Mouse (Mus musculus) kidney, embryonic 15.5 days (tissue): ENCODE results near the gene Aven. TPM values are rescaled to one million over a fixed set of nuclear protein-coding genes. Genes with fewer than 3 reads are reported as not detected.
A peak's percentile ranks its signal among the peaks of the same experiment; 100 is the strongest.

Source experiments
- ATAC-seq: fragments of 200-750 bp; cut with Nextera tagmentation; replicated peaks from 2 replicates; pipeline ENCODE4 v1.8.0; 2017; ENCODE audit warnings: moderate TSS enrichment; ENCODE audit not compliant: low FRiP score
- H3K27ac ChIP-seq: fragments of 300-500 bp; sonication (generic); 2 replicates; pipeline ENCODE4 v1.5.1; 2015; ENCODE audit warnings: mild to moderate bottlenecking, inconsistent platforms
- H3K27me3 ChIP-seq: fragments of 300-500 bp; sonication (generic); 2 replicates; pipeline ENCODE4 v1.6.1; 2015; ENCODE audit warnings: inconsistent platforms
- H3K36me3 ChIP-seq: fragments of 300-500 bp; sonication (generic); 2 replicates; pipeline ENCODE4 v1.6.1; 2015; ENCODE audit warnings: inconsistent platforms
- H3K4me1 ChIP-seq: fragments of 300-500 bp; sonication (generic); 2 replicates; pipeline ENCODE4 v1.6.1; 2015; ENCODE audit warnings: inconsistent platforms
- H3K4me2 ChIP-seq: fragments of 300-500 bp; sonication (generic); 2 replicates; pipeline ENCODE4 v1.6.1; 2015; ENCODE audit warnings: moderate library complexity, mild to moderate bottlenecking, inconsistent platforms
- H3K4me3 ChIP-seq: fragments of 300-500 bp; sonication (generic); replicated peaks from 2 replicates; pipeline ENCODE4 v1.5.1; 2015; ENCODE audit warnings: mild to moderate bottlenecking, inconsistent platforms
- H3K9ac ChIP-seq: fragments of 300-500 bp; sonication (generic); 2 replicates; pipeline ENCODE4 v1.6.1; 2015; ENCODE audit warnings: mild to moderate bottlenecking, inconsistent platforms
- H3K9me3 ChIP-seq: fragments of 300-500 bp; sonication (generic); replicated peaks from 2 replicates; pipeline ENCODE4 v1.6.1; 2016; ENCODE audit warnings: inconsistent platforms
- WGBS: fragments of 180-500 bp; shearing (Covaris S2); methylation state at CpG from one replicate; pipeline ENCODE4 v1.1.7; 2015; ENCODE audit warnings: mixed read lengths; 5-methylcytosine and 5-hydroxymethylcytosine counted together
- polyA plus RNA-seq: library from polyadenylated mRNA; unstranded; fragments of >200 nt; fragmentation: Nextera tagmentation; extraction: Ambion mirVana; gene quantifications from 2 replicates; pipeline ENCODE4 v1.2.1, GENCODE M21; 2015

Gene Aven
- polyA plus RNA-seq, 1 experiment from 2014 or later: 9.3 TPM

DNA sequence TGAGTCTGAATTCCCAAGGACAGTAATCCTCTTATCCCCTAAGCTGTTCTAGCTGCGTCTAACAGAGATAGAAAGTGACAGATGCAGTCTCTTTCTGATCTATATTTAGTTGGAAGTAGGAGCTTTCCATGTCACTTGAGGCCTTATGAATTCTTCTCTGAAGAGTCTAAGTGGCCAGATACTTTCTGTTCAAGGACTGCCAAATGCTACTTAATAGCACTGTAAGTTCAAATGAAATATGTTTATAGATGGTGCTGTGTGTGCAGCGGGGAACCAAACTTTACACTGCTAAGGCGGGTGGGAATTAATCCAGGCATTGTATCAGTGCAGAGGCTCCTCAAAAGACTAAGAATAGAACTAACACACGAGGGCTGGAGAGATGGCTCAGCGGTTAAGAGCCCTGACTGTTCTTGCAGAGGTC, 21.8 kb upstream of the Aven start:
- WGBS: 84% methylated on average over 5 of the region's 5 CpGs
- ATAC-seq: no peak
- H3K9ac ChIP-seq: no peak overlapping the region

DNA sequence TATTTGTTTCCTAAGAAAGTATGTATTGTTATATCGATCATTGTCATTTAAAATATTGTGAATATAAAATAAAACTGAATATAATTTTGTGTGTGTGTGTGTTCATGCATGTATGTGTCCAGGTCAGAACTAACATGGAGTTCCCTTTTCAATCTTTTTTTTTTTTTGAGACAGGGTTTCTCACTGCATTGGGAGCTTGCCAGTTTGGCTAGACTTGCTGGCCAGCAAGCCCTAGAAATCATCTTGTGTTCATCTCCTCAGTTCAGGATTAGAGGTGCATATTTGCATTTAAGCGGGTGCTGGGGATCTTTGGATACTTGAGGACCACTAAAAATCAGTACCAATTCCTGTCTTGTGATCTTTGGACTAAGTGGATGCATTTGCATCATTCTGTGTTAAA, 20.7 kb upstream of the Aven start:
- no peak overlapping the region for H3K27ac ChIP-seq
- peaks cover 33% of the 10 kb centered on the region for H3K36me3 ChIP-seq
- H3K27me3 ChIP-seq: no peaks in the 10 kb centered on the region
- no peak overlapping the region for H3K4me2 ChIP-seq
- H3K4me1 ChIP-seq: no peaks in the 10 kb centered on the region
- no peak overlapping the region for H3K9ac ChIP-seq
- no peaks in the 10 kb centered on the region for H3K9me3 ChIP-seq
- no peak overlapping the region for H3K4me3 ChIP-seq
- 87% methylated on average over 2 of the region's 2 CpGs for WGBS
- ATAC-seq: no peak

More for the DNA sequence above, 21.8 kb upstream of the Aven start:
- Histone ChIP-seq H3K9me3 (no peaks in the 10 kb centered on the region), H3K27me3 (no peaks in the 10 kb centered on the region), H3K4me3 (no peak overlapping the region), H3K4me2 (no peak overlapping the region), H3K36me3 (peaks cover 44% of the 10 kb centered on the region), H3K4me1 (no peaks in the 10 kb centered on the region), H3K27ac (no peak overlapping the region)

DNA sequence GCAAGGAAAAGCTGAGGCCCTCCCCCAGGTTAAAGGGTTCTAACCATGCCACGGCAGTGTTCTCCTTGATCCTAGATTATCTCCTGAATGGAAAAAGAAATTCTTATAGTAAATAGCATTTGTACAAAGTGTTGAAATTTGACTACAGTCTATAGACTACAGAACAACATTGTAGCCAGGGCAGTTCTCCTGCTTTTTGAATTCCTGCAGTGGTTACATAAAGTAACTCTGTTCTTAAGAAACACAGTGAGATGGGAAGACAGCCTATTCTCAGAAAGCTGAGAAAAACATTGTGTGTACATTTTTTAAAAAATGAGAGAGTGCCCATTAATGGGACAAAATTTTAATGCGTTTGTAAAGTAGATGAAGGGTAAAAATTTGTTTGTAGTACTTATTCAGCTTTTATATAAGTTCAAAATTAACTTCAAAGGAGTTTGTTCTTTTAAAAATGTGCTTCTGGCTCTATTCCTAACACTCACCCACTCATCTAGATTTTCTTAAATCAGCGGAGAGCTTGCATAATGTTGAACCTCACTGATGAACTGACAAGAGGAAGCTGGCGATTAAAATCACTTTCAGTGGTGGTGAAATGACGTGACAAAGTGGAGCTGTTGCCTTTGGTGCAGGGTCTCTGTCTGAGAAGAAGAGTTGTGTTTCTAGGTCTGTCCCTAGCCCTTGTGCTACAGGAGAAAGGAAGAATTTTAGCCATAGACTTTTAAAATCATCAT, 17.6 kb upstream of the Aven start:
- no peak for ATAC-seq
- no peak overlapping the region for H3K27ac ChIP-seq

DNA sequence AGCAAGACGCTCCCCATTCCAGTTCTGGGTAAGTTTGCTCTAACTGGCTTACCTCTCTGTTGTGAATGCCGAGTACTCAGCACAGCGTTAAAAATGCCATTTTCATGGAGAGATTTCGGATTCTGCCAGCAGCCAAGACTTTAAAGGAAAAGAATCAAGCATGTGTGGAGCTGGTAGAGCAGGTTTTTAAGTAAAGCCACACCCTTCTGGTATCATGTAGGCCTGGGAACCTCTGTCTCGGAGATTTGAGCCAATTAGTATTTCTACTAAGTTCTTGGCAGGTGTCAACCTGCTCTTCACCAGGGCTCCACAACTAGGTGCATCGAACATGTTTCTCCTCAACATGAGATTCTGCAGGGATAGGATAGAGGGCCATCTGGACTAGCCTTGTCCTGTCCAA, 16.2 kb upstream of the Aven start:
- Histone ChIP-seq H3K4me1 (no peaks in the 10 kb centered on the region), H3K27me3 (no peaks in the 10 kb centered on the region), H3K27ac (no peak overlapping the region), H3K36me3 (no peaks in the 10 kb centered on the region), H3K4me3 (no peak overlapping the region), H3K9me3 (no peaks in the 10 kb centered on the region), H3K9ac (no peak overlapping the region), H3K4me2 (no peak overlapping the region)
- ATAC-seq: no peak
- WGBS: 81% methylated on average over 6 of the region's 6 CpGs

More for the DNA sequence above, 17.6 kb upstream of the Aven start:
- Histone ChIP-seq H3K9ac (no peak overlapping the region), H3K27me3 (no peaks in the 10 kb centered on the region), H3K4me2 (no peak overlapping the region), H3K4me3 (no peak overlapping the region), H3K9me3 (no peaks in the 10 kb centered on the region), H3K36me3 (peaks cover 4% of the 10 kb centered on the region; the same call in 1 of the 2 replicates), H3K4me1 (no peaks in the 10 kb centered on the region)
- WGBS: 75% methylated on average over 5 of the region's 5 CpGs

DNA sequence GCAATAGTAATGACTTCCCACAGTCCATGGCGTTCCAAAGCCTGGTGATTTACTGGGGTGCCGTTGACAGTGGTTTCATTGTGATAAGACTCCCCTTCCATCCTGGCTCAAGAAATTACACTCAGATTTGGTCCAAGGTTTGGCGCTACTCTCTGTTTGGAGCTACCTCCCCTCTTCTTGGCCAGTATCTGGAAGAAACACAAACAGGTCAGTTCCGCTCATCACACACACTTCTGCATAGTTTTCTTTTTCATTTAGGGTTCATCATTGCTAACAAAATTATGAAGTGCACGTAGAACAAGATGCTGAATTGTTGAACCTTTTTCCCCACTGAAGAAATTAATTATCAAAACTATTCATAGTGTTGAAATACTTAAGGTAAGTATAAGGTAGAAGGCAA, 12.1 kb upstream of the Aven start, which contains the start of gene Chrm5:
Gene Chrm5, minus strand, starts transcription at position 101 of the 400 bp plus-strand sequence.
- Histone ChIP-seq H3K27me3 (no peaks in the 10 kb centered on the region), H3K9ac (no peak within 1 kb of the TSS), H3K4me1 (peaks cover 4% of the 10 kb centered on the region; the same call in 1 of the 2 replicates), H3K4me3 (no peak within 1 kb of the TSS), H3K36me3 (no peaks in the 10 kb centered on the region), H3K4me2 (no peak within 1 kb of the TSS), H3K9me3 (no peaks in the 10 kb centered on the region), H3K27ac (no peak within 1 kb of the TSS)
- 84% methylated on average over 5 of the region's 5 CpGs for WGBS
- ATAC-seq: no peak

DNA sequence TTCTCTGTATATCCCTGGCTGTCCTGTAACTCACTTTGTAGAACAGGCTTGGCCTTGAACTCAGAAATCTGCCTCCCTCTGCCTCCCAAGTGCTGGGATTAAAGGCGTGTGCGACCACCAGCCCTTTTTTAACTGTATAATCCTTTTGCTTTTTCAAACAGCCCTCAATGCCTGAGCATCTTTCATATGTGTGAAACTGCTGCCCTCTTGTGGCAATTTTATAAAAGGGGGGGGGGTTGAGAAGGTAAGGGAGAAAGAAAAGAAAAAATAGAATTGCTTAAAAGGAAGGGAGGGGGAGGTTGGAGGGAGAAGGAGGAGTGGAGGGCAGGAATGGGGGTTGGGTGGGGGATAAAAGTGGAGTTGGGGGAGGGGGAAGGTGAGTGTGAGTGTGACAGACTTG, 11.2 kb upstream of the Aven start:
- Histone ChIP-seq H3K9me3 (no peaks in the 10 kb centered on the region), H3K4me3 (no peak overlapping the region), H3K36me3 (no peaks in the 10 kb centered on the region), H3K4me1 (peaks cover 4% of the 10 kb centered on the region; the same call in 1 of the 2 replicates), H3K4me2 (no peak overlapping the region), H3K9ac (no peak overlapping the region), H3K27me3 (no peaks in the 10 kb centered on the region), H3K27ac (peak overlapping the region; percentile 74)
- 2% methylated on average over 2 of the region's 2 CpGs for WGBS
- ATAC-seq: 0 out of 2 replicates have a peak, but pooled peaks have one; percentile 37

DNA sequence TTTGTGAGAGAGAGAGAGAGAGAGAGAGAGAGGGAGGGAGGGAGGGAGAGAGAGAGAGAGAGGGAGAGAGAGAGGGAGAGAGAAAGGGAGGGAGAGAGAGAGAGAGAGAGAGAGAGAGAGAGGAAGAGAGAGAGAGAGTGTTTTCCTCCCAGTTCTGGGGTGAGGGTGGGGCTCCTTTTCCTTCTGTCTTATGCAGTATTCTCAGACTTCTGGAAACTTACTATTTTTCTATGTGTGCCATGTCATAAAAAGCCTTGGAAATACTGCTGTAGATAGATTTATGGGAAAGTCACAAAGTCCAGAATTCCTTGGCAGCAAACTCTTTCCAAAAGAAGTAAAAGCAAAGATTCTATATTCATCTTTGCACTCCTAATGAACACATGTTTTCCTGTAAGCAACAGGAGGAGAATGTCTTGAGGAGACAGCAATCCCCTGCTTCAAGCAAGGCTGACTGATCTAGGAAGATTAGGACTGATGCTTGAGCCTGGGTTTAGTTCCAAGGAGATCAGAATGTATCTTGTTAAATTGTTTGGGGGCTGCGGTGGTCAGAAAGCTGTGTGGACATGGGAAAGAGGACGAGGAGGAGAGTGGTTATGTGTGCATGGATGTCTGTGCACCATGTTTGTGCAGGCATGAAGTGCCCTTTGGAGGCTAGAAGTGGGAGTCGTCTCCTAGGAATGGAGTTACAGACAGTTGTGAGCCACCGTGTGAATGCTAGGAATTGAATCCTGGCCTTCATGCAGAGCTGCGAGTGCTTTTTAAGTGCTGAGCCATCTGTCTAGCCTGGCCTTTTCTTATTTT, 10.0 kb upstream of the Aven start:
- peak overlapping the region; percentile 81 for H3K27ac ChIP-seq
- 51% methylated on average over 5 of the region's 5 CpGs for WGBS
- H3K4me1 ChIP-seq: peaks cover 4% of the 10 kb centered on the region; the same call in 1 of the 2 replicates
- peak; percentile 74 for ATAC-seq
- no peak overlapping the region for H3K4me3 ChIP-seq
- no peaks in the 10 kb centered on the region for H3K36me3 ChIP-seq
- no peak overlapping the region for H3K9ac ChIP-seq
- H3K4me2 ChIP-seq: no peak overlapping the region
- no peaks in the 10 kb centered on the region for H3K9me3 ChIP-seq
- no peaks in the 10 kb centered on the region for H3K27me3 ChIP-seq

DNA sequence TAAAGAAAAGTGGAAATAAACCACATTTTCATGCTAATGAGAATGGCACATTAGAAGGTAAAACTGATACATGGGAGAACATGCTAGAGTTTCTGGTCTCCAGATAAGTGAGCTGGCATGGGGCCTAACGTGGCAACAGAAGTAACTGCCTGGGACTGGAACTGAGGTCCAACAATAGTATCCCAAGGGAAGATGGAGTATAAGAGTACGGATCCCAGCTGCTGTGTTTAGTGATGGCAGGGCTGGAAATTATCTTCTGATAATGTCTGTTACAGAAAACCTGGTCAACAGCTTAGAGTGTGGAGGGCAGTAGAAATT, 9.5 kb upstream of the Aven start:
- peak overlapping the region; percentile 81 for H3K27ac ChIP-seq
- ATAC-seq: no peak
- H3K9me3 ChIP-seq: no peaks in the 10 kb centered on the region
- H3K27me3 ChIP-seq: no peaks in the 10 kb centered on the region
- no peak overlapping the region for H3K9ac ChIP-seq
- H3K4me1 ChIP-seq: peaks cover 4% of the 10 kb centered on the region; the same call in 1 of the 2 replicates
- WGBS: 57% methylated on average over 2 of the region's 2 CpGs
- no peak overlapping the region for H3K4me2 ChIP-seq
- no peak overlapping the region for H3K4me3 ChIP-seq
- no peaks in the 10 kb centered on the region for H3K36me3 ChIP-seq

DNA sequence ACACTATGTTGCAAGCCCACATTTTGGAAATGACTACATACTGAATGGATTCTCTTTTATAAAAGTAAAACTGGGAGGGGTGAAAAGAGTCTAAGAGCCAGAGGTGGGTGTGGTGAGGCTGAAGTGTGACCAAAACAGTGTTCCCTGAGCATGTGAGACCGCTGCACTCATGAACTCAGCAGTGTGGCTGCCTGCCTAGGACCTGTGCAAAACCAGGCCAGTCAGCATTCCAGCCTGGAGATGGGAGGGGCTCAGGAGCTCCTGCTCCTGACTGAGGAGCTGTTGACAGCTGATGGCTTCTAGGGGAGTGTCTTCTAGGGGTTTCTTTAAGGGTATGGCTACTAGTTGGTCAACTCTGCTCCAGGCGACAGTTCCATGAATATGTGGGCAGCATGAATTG, 7.9 kb upstream of the Aven start:
- no peaks in the 10 kb centered on the region for H3K36me3 ChIP-seq
- peaks cover 4% of the 10 kb centered on the region; the same call in 1 of the 2 replicates for H3K4me1 ChIP-seq
- no peak overlapping the region for H3K9ac ChIP-seq
- no peak overlapping the region for H3K4me3 ChIP-seq
- H3K9me3 ChIP-seq: no peaks in the 10 kb centered on the region
- no peak overlapping the region for H3K4me2 ChIP-seq
- 69% methylated on average over 2 of the region's 2 CpGs for WGBS
- H3K27ac ChIP-seq: no peak overlapping the region
- no peaks in the 10 kb centered on the region for H3K27me3 ChIP-seq
- no peak; the same call in 1 of the 2 replicates for ATAC-seq

DNA sequence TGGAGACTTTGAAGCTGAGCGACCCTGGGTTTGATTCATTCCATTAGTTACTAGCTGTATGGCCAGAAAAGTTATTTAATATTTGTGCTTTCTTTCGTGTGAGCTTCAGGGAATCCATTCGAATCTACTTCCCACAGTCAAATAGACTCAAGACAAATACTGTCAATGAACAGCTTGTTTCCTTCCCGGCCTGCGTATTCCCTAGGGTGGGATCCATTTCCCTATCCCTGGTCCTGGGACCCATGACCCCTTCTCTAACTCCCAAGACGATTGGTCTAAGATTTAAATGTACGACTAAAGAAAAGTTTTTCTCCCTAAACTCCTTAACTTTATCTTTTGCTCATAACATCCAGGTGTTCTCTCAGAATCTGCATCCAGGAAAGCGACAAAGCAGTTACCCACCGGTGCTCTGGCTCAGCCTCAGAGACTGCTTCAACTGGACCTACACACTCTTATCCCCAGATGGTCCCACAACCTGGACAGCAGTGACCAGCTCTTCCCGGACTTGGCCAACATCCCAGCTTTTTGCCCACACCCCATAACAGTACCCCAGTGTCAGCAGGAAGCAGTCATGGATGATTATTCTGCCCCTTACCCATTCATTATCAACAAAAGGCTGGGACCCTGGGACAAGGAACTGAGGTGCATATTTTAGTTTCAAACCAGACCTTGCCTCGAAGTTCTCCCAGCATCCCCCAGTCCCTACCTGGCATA, 2.1 kb upstream of the Aven start:
- Histone ChIP-seq H3K4me2 (no peak overlapping the region), H3K27me3 (no peaks in the 10 kb centered on the region), H3K27ac (0 out of 2 replicates have a peak overlapping the region, but pooled peaks have one; percentile 18), H3K9me3 (no peaks in the 10 kb centered on the region), H3K9ac (no peak overlapping the region), H3K36me3 (no peaks in the 10 kb centered on the region), H3K4me3 (no peak overlapping the region), H3K4me1 (peaks cover 11% of the 10 kb centered on the region)
- no peak for ATAC-seq
- WGBS: 55% methylated on average over 11 of the region's 11 CpGs

DNA sequence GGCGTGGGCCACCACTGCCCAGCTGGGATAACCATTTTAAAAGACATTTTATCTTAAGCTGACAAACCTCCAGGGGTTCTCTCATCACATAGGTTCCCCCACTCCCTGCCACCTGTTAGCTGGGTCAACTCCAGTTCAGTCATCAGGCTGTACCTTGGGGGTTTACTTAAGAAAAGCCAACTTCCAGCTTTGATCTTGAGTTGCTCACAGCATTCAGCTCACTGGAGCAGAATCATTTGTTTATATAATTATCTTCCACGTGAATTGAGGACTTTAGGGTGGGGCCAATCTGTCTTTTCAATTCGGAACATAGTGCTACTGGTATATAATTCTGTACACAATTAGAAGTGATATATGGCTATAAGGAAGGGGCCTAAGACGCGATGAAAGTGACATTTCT, 1.1 kb upstream of the Aven start:
- Histone ChIP-seq H3K27ac (peak overlapping the region; percentile 99; the same call in 1 of the 2 replicates), H3K36me3 (no peaks in the 10 kb centered on the region), H3K4me3 (no peak overlapping the region), H3K9me3 (no peaks in the 10 kb centered on the region), H3K9ac (no peak overlapping the region), H3K27me3 (no peaks in the 10 kb centered on the region), H3K4me2 (no peak overlapping the region), H3K4me1 (peaks cover 11% of the 10 kb centered on the region)
- WGBS: 69% methylated on average over 5 of the region's 5 CpGs
- ATAC-seq: no peak

DNA sequence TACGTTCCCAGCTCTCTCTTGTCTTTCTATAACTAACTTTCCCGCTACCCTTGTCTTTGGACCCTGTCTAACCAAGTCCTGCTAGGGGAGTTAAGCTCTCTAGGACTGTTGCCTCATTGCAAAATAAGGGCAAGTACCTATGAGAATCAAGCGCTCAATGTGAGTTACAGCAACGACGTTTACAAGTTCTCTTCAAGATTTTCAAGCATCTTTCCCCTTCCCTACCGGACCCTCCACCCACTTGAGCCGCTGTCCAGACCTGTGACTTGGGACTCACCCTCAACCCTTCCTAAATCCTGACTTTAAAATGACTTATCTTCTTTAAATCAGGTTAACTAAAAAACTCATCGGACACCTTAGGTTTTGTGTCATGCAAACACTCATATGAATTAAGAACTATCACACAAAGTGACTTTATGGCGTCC, 321 bp upstream of the Aven start:
- peaks cover 11% of the 10 kb centered on the region for H3K4me1 ChIP-seq
- no peaks in the 10 kb centered on the region for H3K27me3 ChIP-seq
- ATAC-seq: 0 out of 2 replicates have a peak, but pooled peaks have one; percentile 7
- no peaks in the 10 kb centered on the region for H3K9me3 ChIP-seq
- peak overlapping the region; percentile 93 for H3K9ac ChIP-seq
- H3K36me3 ChIP-seq: no peaks in the 10 kb centered on the region
- 9% methylated on average over 9 of the region's 9 CpGs for WGBS
- H3K4me2 ChIP-seq: peak overlapping the region; percentile 60
- H3K27ac ChIP-seq: peak overlapping the region; percentile 99
- peak overlapping the region; percentile 77 for H3K4me3 ChIP-seq
